Mouse (Mus musculus): ENCODE results near the gene Etfdh. TPM values are rescaled to one million over a fixed set of nuclear protein-coding genes. Genes with fewer than 3 reads are reported as not detected.

Etfdh gene
- total RNA-seq, 2 experiments from 2014 or later: 31.5 to 32.6 TPM

Other genes starting within 250 kb of the Etfdh start
- gene Fnip2, start 61.7 kb downstream of the Etfdh start, total RNA-seq (2021): 10 to 100 TPM; 18.1 to 19.0 TPM
- gene Ppid, start 38.2 kb downstream of the Etfdh start, total RNA-seq (2021): 10 to 100 TPM; 71.5 to 79.5 TPM
- gene 4930579G24Rik, start 421 bp downstream of the Etfdh start, total RNA-seq (2021): 1 to 10 TPM; 1.8 to 2.6 TPM
- 10 to 100 TPM; 24.8 to 38.1 TPM for gene Rxfp1, start 108.4 kb upstream of the Etfdh start, total RNA-seq (2021)
- gene Tmem144, start 223.3 kb upstream of the Etfdh start, total RNA-seq (2021): 10 to 100 TPM in 1 of 2 experiments, 1 to 10 TPM in 1; 8.7 to 10.4 TPM